Mouse (Mus musculus): ENCODE measurements around the gene Ints1.
A peak's percentile ranks its signal among the peaks of the same experiment; 100 is the strongest.

DNA sequence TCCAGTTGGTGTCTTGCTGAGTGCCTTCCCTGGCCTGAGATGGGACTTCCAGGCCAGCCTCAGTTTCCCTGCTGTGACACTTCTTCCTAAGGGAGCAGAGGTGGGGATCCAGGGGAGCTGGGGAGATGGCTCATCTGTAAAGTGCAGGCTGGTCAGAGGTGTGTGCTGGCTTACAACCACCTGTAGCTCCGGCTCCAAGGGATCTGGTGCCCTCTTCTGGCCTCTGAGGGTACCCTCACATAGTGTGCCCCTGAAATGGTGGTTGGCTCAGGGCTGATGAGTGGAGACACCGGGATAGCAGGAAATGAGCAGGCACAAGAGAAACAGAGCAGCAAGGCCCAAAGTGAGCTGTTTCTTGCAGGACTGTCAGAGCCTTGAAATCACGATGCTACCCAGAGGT lies 29.7 kb downstream of the Ints1 start:
- peak; percentile 82 for TF ChIP-seq CTCF (IDR thresholded peaks at IDR 0.05; ENCODE audit: low read depth, low read length)
- TF ChIP-seq POLR2AphosphoS5 (IDR thresholded peaks at IDR 0.05; ENCODE audit: insufficient replicate concordance, low read depth, low read length), result no peak
